Mouse (Mus musculus) testis, adult 2 months (tissue): ENCODE results near the gene Farp1. TPM values are rescaled to one million over a fixed set of nuclear protein-coding genes. Genes with fewer than 3 reads are reported as not detected.

Source experiments
- H3K27ac ChIP-seq: fragments of 200-500 bp; 2 replicates; pipeline ENCODE4 v1.5.1; 2012; ENCODE audit warnings: low read depth, low read length; ENCODE audit not compliant: control insufficient read depth, insufficient read depth
- H3K27me3 ChIP-seq: fragments of 200-500 bp; 2 replicates; pipeline ENCODE4 v1.6.1; 2012; ENCODE audit warnings: mild to moderate bottlenecking, low read length, moderate library complexity; ENCODE audit not compliant: control insufficient read depth, insufficient read depth
- H3K36me3 ChIP-seq: fragments of 200-500 bp; 2 replicates; pipeline ENCODE4 v1.6.1; 2012; ENCODE audit warnings: mild to moderate bottlenecking, low read length; ENCODE audit not compliant: control insufficient read depth, insufficient read depth
- H3K4me1 ChIP-seq: fragments of 200-500 bp; 2 replicates; pipeline ENCODE4 v1.6.1; 2012; ENCODE audit warnings: low read length; ENCODE audit not compliant: control insufficient read depth, insufficient read depth
- H3K4me3 ChIP-seq: fragments of 200-500 bp; 2 replicates; pipeline ENCODE4 v1.5.1; 2012; ENCODE audit warnings: low read depth, mild to moderate bottlenecking, low read length, moderate library complexity, mixed read lengths; ENCODE audit not compliant: control insufficient read depth
- CTCF ChIP-seq: fragments of 200-500 bp; IDR thresholded peaks from 2 replicates; pipeline ENCODE4 v1.5.1; 2012; ENCODE audit warnings: low read depth, mild to moderate bottlenecking, inconsistent platforms, low read length, moderate library complexity; ENCODE audit not compliant: control insufficient read depth, insufficient read depth, insufficient replicate concordance
- POLR2A ChIP-seq: fragments of 200-500 bp; IDR thresholded peaks from 2 replicates; pipeline ENCODE4 v1.6.1; 2012; ENCODE audit warnings: low read depth, mild to moderate bottlenecking, inconsistent platforms, low read length, moderate library complexity; ENCODE audit not compliant: control insufficient read depth
- polyA plus RNA-seq: library from polyadenylated mRNA; depleted of rRNA; stranded (reverse); fragments of >200 nt; gene quantifications from 2 replicates; pipeline ENCODE4 v1.2.3, GENCODE M21; 2012

Farp1 gene
- polyA plus RNA-seq, 1 experiment = 1.4 TPM

- peaks cover 7% of the 10 kb centered on the region for H3K4me1 ChIP-seq
- H3K36me3 ChIP-seq = no peaks in the 10 kb centered on the region
- H3K27ac ChIP-seq = no peak overlapping the region
- no peaks in the 10 kb centered on the region for H3K27me3 ChIP-seq
- TF ChIP-seq CTCF = no peak
- no peak for TF ChIP-seq POLR2A
- no peak overlapping the region for H3K4me3 ChIP-seq
Measured at GRCm38 (mm10) chr14:121311083-121311482, 276.1 kb downstream of the Farp1 start.

GRCm38 (mm10) chr14:121313283-121313682 lies 278.3 kb downstream of the Farp1 start:
- no peak for TF ChIP-seq CTCF
- no peak for TF ChIP-seq POLR2A
- Histone ChIP-seq H3K27me3 (no peaks in the 10 kb centered on the region), H3K4me3 (no peak overlapping the region), H3K4me1 (peaks cover 10% of the 10 kb centered on the region), H3K36me3 (no peaks in the 10 kb centered on the region), H3K27ac (no peak overlapping the region)

GRCm38 (mm10) chr14:121314934-121315333 lies 279.9 kb downstream of the Farp1 start:
- Histone ChIP-seq H3K4me3 (no peak overlapping the region), H3K27me3 (no peaks in the 10 kb centered on the region), H3K36me3 (no peaks in the 10 kb centered on the region), H3K4me1 (peaks cover 10% of the 10 kb centered on the region), H3K27ac (no peak overlapping the region)
- no peak for TF ChIP-seq CTCF
- TF ChIP-seq POLR2A = no peak

DNA sequence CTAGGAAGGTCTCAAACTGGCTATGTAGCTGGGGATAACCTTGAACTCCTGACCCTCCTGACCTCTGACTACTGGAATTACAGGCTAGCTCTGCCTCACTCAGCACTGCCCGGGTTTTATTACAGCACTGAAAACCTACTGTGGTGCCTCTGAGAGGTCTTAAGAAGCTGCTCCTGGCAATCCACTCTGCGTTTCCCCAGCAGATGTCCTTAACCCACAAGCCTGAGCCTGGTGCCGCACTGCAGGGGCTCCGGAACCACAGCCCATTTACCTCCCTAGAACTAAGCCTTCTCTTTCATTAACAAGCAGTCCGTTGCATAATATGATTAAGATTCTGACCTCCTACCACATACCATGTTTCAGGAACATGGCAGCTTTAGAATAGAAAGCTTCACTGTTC lies 281.1 kb downstream of the Farp1 start:
- Histone ChIP-seq H3K36me3 (no peaks in the 10 kb centered on the region), H3K27ac (no peak overlapping the region), H3K4me1 (peaks cover 3% of the 10 kb centered on the region; the same call in 1 of the 2 replicates), H3K4me3 (no peak overlapping the region), H3K27me3 (no peaks in the 10 kb centered on the region)
- TF ChIP-seq POLR2A = no peak
- TF ChIP-seq CTCF = no peak

DNA sequence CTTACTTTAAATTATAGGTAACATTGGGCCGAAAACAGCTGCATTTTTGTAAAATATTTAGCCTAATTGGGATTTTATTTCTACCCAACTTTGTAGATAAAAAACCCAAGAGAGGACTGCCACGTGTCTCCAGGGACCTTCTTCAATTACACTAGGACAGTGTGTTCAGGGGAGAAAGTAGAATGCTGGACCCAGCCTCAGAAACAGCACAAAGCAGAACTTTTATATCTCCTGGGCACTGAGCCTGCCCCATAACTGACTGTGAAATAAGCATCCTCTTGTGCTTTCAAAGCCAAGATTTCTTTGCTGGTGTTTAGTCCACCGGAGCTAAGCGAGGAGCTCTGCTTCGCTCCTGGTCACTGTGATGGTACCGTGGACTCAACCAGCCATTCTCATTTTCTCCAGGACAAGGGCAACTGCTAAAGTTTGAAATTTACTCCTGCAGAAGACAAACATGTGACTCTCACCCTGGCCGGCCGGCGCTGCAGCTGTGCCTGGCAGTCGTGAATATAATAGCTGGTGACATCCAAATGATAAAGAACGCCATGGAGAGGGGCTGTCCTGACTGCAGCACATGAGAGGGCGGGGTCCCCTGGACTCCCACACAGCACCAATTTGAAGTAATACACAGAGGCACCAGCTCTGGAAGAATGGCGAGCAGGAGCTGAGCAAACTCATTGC lies 281.8 kb downstream of the Farp1 start:
- Histone ChIP-seq H3K27me3 (no peaks in the 10 kb centered on the region), H3K27ac (no peak overlapping the region), H3K4me1 (peaks cover 3% of the 10 kb centered on the region), H3K4me3 (no peak overlapping the region), H3K36me3 (no peaks in the 10 kb centered on the region)
- TF ChIP-seq CTCF (no peak), POLR2A (no peak)

GRCm38 (mm10) chr14:121317312-121317671 lies 282.3 kb downstream of the Farp1 start:
- H3K36me3 ChIP-seq = no peaks in the 10 kb centered on the region
- peaks cover 5% of the 10 kb centered on the region for H3K4me1 ChIP-seq
- H3K4me3 ChIP-seq = no peak overlapping the region
- no peak overlapping the region for H3K27ac ChIP-seq
- no peaks in the 10 kb centered on the region for H3K27me3 ChIP-seq
- TF ChIP-seq CTCF (no peak), POLR2A (no peak)

- H3K36me3 ChIP-seq = no peaks in the 10 kb centered on the region
- H3K27me3 ChIP-seq = no peaks in the 10 kb centered on the region
- H3K4me3 ChIP-seq = no peak overlapping the region
- H3K27ac ChIP-seq = no peak overlapping the region
- H3K4me1 ChIP-seq = peaks cover 9% of the 10 kb centered on the region
- TF ChIP-seq POLR2A (no peak), CTCF (no peak)
Measured at GRCm38 (mm10) chr14:121318382-121318781, 283.4 kb downstream of the Farp1 start.
